Mouse (Mus musculus): ENCODE results near the gene Nphs1. TPM values are rescaled to one million over a fixed set of nuclear protein-coding genes. Genes with fewer than 3 reads are reported as not detected.

The Nphs1 gene
- polyA plus RNA-seq, 1 experiment = not detected

DNA sequence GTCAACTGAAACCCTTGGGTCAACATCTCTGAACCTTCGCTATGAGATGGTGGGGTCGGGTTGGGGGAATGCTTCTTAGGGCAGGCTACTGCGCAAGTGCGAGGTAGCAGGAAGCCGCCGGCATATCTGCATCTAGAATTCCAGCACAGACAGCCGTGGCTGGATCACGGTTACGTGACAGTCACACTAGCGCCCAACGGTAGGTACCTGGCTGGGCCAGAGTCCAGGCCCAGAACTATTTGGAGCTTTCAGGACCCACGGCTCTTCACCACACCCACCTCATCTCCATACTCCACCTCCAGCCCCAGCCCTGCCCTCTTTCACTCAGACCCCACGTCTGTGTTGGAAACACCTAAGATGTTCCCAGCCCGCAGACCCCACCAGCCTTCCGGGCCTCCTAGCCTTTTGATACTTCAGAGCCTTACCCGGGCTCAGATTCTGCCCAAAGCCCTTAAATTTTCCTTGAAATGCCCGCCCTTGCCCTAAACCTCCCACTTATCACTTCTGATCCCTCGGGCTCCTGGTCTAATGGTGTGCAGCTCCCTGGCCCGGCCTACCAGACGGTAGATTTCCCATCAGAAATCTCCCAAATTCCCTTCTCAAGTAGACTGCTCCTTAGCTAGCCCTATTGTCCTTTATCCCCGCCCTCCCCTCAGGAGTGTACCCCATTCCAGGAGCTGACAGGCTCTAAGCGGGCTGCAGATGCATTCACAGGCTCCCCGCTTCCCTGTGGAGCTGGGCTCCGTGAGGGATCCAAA lies 57.1 kb downstream of the Nphs1 start:
- no peak overlapping the region for H3K4me3 ChIP-seq (replicated peaks)
- H3K36me3 ChIP-seq (replicated peaks; ENCODE audit: low read length) = no peaks in the 10 kb centered on the region
- no peaks in the 10 kb centered on the region for H3K9me3 ChIP-seq
- H3K27me3 ChIP-seq (replicated peaks) = peaks cover 60% of the 10 kb centered on the region
- TF ChIP-seq GATA1 (IDR thresholded peaks at IDR 0.05; ENCODE audit: borderline replicate concordance, low read length) (no peak), FLI1 (IDR thresholded peaks at IDR 0.05; ENCODE audit: low read length) (no peak)
- H3K4me1 ChIP-seq = no peaks in the 10 kb centered on the region

DNA sequence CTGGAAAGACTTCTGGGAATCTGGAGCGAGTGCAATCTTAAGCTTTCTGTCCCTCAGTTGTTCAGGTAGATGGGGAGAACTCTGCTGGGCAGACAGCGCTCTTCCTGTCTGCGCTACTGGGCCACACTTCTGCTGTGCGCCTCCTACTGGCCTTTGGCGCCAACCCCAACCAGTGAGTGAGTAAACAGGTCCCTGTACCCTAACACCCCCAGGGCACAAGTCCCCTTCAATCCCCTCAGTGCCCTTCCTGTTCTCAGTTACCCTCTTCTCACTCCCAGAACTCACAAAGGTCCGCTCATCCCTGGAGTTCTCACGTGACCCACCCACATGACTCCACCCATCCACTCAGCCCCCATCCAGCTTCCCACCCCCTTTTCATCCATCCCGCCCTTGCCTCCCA lies 60.2 kb downstream of the Nphs1 start:
- H3K4me3 ChIP-seq (replicated peaks) = no peak overlapping the region
- peaks cover 52% of the 10 kb centered on the region for H3K27me3 ChIP-seq (replicated peaks)
- H3K9me3 ChIP-seq = no peaks in the 10 kb centered on the region
- H3K4me1 ChIP-seq = no peaks in the 10 kb centered on the region
- TF ChIP-seq FLI1 (IDR thresholded peaks at IDR 0.05; ENCODE audit: low read length) (no peak), GATA1 (IDR thresholded peaks at IDR 0.05; ENCODE audit: borderline replicate concordance, low read length) (no peak)
- peaks cover 8% of the 10 kb centered on the region for H3K36me3 ChIP-seq (replicated peaks; ENCODE audit: low read length)

DNA sequence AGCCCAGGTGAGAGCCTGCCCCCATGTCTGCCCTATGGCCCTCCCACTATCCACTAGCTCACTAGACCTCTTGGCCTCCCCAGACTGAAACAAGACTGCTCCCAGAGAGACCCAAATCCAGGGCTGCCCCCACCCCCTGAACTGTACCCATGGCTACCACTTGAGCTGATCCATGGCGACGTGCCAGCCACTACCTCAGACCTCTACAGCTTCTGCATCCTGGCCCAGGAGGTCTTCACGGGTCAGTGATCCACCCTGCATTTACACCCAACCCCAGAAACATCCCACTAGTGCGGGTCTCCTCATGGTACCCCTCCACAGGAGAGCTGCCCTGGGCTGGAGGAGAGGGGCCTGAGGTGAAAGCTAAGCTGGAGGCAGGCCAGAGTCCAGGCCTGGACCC lies 62.3 kb downstream of the Nphs1 start:
- no peak overlapping the region for H3K4me3 ChIP-seq (replicated peaks)
- TF ChIP-seq GATA1 (IDR thresholded peaks at IDR 0.05; ENCODE audit: borderline replicate concordance, low read length) (no peak), FLI1 (IDR thresholded peaks at IDR 0.05; ENCODE audit: low read length) (no peak)

DNA sequence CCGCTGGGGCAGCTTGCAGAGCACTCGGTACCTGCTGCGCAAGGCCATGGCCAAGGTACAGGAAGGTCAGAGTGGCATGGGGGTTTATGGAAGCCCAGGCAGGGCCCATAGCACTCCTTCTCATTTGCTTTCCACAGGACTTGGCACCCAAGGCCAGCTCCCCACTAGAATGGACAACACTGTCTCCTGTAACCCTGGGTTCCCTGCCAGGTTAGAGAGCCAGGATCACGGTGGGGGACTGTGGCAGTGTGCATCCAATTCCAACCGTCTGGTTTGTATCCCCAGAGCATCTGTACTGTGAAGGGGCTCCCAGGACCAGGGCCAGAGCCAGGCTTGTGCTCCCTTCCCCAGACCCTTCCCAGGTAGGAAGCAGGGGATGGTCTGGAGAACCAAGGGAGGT lies 62.7 kb downstream of the Nphs1 start:
- peaks cover 38% of the 10 kb centered on the region for H3K27me3 ChIP-seq (replicated peaks)

More for the DNA sequence above, 62.3 kb downstream of the Nphs1 start:
- Histone ChIP-seq H3K4me1 (no peaks in the 10 kb centered on the region), H3K36me3 (replicated peaks; ENCODE audit: low read length) (peaks cover 29% of the 10 kb centered on the region), H3K27me3 (replicated peaks) (peaks cover 42% of the 10 kb centered on the region), H3K9me3 (no peaks in the 10 kb centered on the region)

DNA sequence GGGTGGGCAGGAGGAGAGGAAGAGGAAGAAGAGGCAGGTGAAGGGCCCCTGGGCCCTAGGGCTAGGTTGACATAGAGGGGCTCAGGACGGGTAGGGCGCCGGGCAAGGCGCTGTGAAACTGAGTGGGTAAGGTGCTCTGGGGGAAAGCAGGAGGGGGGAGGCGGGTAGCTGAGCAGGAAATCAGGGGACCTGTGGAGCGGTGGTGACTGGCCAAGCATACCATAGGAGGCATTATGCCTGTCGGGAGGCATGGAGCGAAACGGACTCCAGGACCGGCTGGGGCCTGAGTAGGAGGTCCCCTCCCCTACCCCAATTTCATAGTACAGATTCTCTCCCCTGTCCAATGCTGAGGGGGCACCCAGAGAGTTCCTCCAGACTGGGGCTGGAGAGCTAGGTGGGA lies 64.8 kb downstream of the Nphs1 start:
- Histone ChIP-seq H3K4me3 (replicated peaks) (no peak overlapping the region), H3K27me3 (replicated peaks) (peaks cover 33% of the 10 kb centered on the region), H3K4me1 (no peaks in the 10 kb centered on the region), H3K36me3 (replicated peaks; ENCODE audit: low read length) (peaks cover 54% of the 10 kb centered on the region), H3K9me3 (no peaks in the 10 kb centered on the region)
- TF ChIP-seq FLI1 (IDR thresholded peaks at IDR 0.05; ENCODE audit: low read length) = no peak
- no peak for TF ChIP-seq GATA1 (IDR thresholded peaks at IDR 0.05; ENCODE audit: borderline replicate concordance, low read length)

More for the DNA sequence above, 62.7 kb downstream of the Nphs1 start:
- Histone ChIP-seq H3K36me3 (replicated peaks; ENCODE audit: low read length) (peaks cover 34% of the 10 kb centered on the region), H3K9me3 (no peaks in the 10 kb centered on the region), H3K4me3 (replicated peaks) (no peak overlapping the region), H3K4me1 (no peaks in the 10 kb centered on the region)
- no peak for TF ChIP-seq FLI1 (IDR thresholded peaks at IDR 0.05; ENCODE audit: low read length)
- no peak for TF ChIP-seq GATA1 (IDR thresholded peaks at IDR 0.05; ENCODE audit: borderline replicate concordance, low read length)

DNA sequence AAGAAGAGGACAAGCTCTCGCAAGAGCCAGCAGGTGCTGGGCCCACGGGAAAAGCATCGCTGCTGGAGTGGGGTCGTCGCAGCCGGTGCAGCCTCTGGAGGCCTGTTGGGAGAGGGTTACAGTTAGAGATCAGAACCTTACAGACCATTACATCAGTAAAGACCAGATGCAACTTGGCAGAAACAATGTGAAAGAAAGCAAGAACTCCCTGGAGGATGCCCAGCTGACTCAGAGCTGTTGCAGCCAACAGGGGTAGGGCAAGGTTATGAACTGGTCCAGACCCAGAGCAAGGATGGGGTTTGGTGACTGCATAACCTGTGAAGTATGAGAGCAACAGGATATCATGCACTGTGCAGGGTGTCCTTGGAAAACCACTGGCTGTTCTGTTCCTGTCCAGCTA lies 66.4 kb downstream of the Nphs1 start:
- no peak for TF ChIP-seq GATA1 (IDR thresholded peaks at IDR 0.05; ENCODE audit: borderline replicate concordance, low read length)
- TF ChIP-seq FLI1 (IDR thresholded peaks at IDR 0.05; ENCODE audit: low read length) = no peak
- Histone ChIP-seq H3K4me1 (no peaks in the 10 kb centered on the region), H3K27me3 (replicated peaks) (peaks cover 18% of the 10 kb centered on the region), H3K9me3 (no peaks in the 10 kb centered on the region), H3K36me3 (replicated peaks; ENCODE audit: low read length) (peaks cover 70% of the 10 kb centered on the region), H3K4me3 (replicated peaks) (no peak overlapping the region)

DNA sequence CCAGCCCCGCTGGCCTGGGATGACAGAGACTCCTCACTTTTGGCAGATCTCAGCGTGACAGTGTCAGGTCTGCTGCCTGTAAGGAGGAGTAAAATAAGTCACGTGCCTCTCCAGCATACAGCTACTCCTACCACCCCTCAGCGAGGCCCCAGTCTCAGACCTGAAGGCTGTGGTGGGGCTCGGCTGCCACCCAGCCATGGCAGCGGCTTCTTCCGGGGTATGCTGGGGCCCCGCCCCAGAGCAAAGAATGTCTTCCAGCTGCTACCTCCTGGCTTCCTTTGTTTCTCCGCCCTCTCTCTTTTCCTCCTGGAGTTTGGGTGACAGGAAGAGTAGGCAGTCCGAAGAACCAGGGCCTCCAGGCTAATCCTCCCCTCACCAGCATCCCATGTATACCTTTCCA lies 67.8 kb downstream of the Nphs1 start:
- Histone ChIP-seq H3K4me1 (no peaks in the 10 kb centered on the region), H3K9me3 (no peaks in the 10 kb centered on the region), H3K4me3 (replicated peaks) (no peak overlapping the region), H3K27me3 (replicated peaks) (peaks cover 5% of the 10 kb centered on the region), H3K36me3 (replicated peaks; ENCODE audit: low read length) (peaks cover 84% of the 10 kb centered on the region)
- TF ChIP-seq FLI1 (IDR thresholded peaks at IDR 0.05; ENCODE audit: low read length) (no peak), GATA1 (IDR thresholded peaks at IDR 0.05; ENCODE audit: borderline replicate concordance, low read length) (no peak)

DNA sequence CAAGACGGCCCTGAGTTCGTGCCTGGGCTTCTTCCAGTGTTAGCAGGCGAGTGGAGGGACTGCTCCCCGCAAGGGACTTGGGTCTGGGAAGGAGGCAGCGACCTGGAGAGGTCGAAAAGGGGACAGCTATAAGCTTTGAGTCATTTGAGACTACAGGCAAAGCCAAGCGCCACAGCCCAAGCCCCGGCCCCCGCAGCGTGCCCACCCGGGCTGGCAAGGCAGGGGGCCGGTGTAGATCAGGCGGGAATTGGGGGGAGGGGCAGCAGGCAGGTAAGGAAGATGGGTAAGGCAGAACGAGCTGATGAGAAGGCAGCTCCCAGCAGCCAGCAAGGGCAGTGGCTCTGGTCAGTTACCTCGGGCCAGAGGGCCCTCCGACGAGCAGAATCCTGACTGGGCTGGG lies 68.3 kb downstream of the Nphs1 start:
- no peaks in the 10 kb centered on the region for H3K4me1 ChIP-seq
- no peaks in the 10 kb centered on the region for H3K9me3 ChIP-seq
- peaks cover 89% of the 10 kb centered on the region for H3K36me3 ChIP-seq (replicated peaks; ENCODE audit: low read length)
- H3K27me3 ChIP-seq (replicated peaks) = peaks cover under 1% of the 10 kb centered on the region
- TF ChIP-seq FLI1 (IDR thresholded peaks at IDR 0.05; ENCODE audit: low read length) (no peak), GATA1 (IDR thresholded peaks at IDR 0.05; ENCODE audit: borderline replicate concordance, low read length) (no peak)
- H3K4me3 ChIP-seq (replicated peaks) = no peak overlapping the region

DNA sequence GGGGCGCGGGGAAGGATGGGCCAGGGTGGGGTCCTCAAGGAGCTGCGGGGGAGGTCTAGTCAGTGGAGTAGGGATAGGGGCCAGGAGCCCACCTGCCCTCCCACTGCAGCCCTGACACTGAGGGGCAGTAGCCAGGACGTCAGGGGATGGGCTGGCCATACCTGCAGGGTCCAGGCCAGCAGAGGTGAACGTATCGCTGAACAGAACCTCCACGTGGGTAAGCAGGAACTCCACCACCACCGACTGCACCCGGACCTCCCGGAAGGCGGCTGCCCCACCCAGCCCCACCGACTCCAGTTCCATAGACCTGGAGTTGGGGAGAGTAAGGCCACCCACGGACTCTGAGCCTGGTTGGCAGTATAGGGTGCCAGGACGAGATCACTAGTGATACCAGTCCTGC lies 68.9 kb downstream of the Nphs1 start:
- peaks cover 95% of the 10 kb centered on the region for H3K36me3 ChIP-seq (replicated peaks; ENCODE audit: low read length)
- no peaks in the 10 kb centered on the region for H3K27me3 ChIP-seq (replicated peaks)
- H3K9me3 ChIP-seq = no peaks in the 10 kb centered on the region
- no peaks in the 10 kb centered on the region for H3K4me1 ChIP-seq
- TF ChIP-seq FLI1 (IDR thresholded peaks at IDR 0.05; ENCODE audit: low read length) (no peak), GATA1 (IDR thresholded peaks at IDR 0.05; ENCODE audit: borderline replicate concordance, low read length) (no peak)
- H3K4me3 ChIP-seq (replicated peaks) = no peak overlapping the region

DNA sequence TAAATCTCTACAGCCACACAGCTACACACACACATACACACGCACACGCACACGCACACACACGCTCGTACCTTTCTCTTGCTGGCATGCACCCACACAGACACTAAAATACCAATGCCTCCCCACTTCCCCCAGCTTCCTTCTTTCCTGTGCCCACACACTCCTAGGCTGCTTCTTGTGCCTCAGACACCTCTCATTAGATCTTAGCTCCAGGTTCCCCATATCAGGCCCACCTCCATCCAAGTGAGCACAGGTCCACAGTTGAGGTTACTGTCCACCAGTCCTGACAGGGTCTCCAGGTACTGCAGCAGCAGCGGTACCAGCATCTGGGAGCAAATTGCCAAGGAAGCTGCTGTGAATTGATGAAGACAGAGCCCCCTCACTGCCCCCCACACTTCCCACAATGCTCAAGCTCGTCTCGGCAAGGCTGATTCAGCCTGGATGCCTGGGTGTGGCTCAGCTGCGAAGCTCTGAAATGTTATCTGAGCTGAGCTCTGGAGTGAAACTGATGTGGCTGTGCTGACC lies 73.2 kb downstream of the Nphs1 start:
- Histone ChIP-seq H3K36me3 (replicated peaks; ENCODE audit: low read length) (peaks cover 68% of the 10 kb centered on the region), H3K9me3 (no peaks in the 10 kb centered on the region), H3K4me1 (peaks cover 26% of the 10 kb centered on the region), H3K4me3 (replicated peaks) (no peak overlapping the region), H3K27me3 (replicated peaks) (no peaks in the 10 kb centered on the region)
- TF ChIP-seq GATA1 (IDR thresholded peaks at IDR 0.05; ENCODE audit: borderline replicate concordance, low read length) (no peak), FLI1 (IDR thresholded peaks at IDR 0.05; ENCODE audit: low read length) (no peak)

All from megakaryocyte, embryonic 14.5 days (primary cell).